Mouse (Mus musculus) liver, postnatal 0 days (tissue): Measurements from ENCODE around the gene Foxp4. TPM values are rescaled to one million over a fixed set of nuclear protein-coding genes. Genes with fewer than 3 reads are reported as not detected.

Experiments
- ATAC-seq: fragments of 200-750 bp; cut with Nextera tagmentation; 2 replicates; pipeline ENCODE4 v1.8.0; 2017; ENCODE audit warnings: mild to moderate bottlenecking, moderate library complexity
- DNase-seq: peaks from one replicate; pipeline ENCODE4 v3.0.0-alpha.2; 2016
- H3K27ac ChIP-seq: fragments of 300-500 bp; sonication (generic); 2 replicates; pipeline ENCODE4 v1.5.1; 2014; ENCODE audit warnings: antibody characterized with exemption, moderate library complexity, mild to moderate bottlenecking, low read depth
- H3K27me3 ChIP-seq: fragments of 300-500 bp; sonication (generic); 2 replicates; pipeline ENCODE4 v1.6.1; 2014; ENCODE audit warnings: low read length, control low read depth, mixed read lengths; ENCODE audit not compliant: insufficient read depth
- H3K36me3 ChIP-seq: fragments of 300-500 bp; sonication (generic); replicated peaks from 2 replicates; pipeline ENCODE4 v1.6.1; 2014; ENCODE audit warnings: mild to moderate bottlenecking, control low read depth, low read length, moderate library complexity, mixed read lengths; ENCODE audit not compliant: insufficient read depth
- H3K4me1 ChIP-seq: fragments of 300-500 bp; sonication (generic); 2 replicates; pipeline ENCODE4 v1.6.1; 2014; ENCODE audit warnings: antibody characterized with exemption, mild to moderate bottlenecking, control low read depth; ENCODE audit not compliant: insufficient read depth
- H3K4me2 ChIP-seq: fragments of 300-500 bp; sonication (generic); 2 replicates; pipeline ENCODE4 v1.6.1; 2014; ENCODE audit warnings: low read depth, mild to moderate bottlenecking, low read length, moderate library complexity, mixed read lengths
- H3K4me3 ChIP-seq: fragments of 300-500 bp; sonication (generic); 2 replicates; pipeline ENCODE4 v1.5.1; 2014; ENCODE audit warnings: low read depth, low read length
- H3K9ac ChIP-seq: fragments of 300-500 bp; sonication (generic); replicated peaks from 2 replicates; pipeline ENCODE4 v1.6.1; 2014; ENCODE audit warnings: mild to moderate bottlenecking, moderate library complexity
- H3K9me3 ChIP-seq: fragments of 300-500 bp; sonication (generic); 2 replicates; pipeline ENCODE4 v1.6.1; 2016; ENCODE audit warnings: mild to moderate bottlenecking, control low read depth, low read length, mixed read lengths
- CTCF ChIP-seq: sonication (generic); IDR thresholded peaks from 2 replicates; pipeline ENCODE4 v1.5.1; 2016; ENCODE audit warnings: antibody characterized with exemption, low read depth
- EP300 ChIP-seq: IDR thresholded peaks from 2 replicates; pipeline ENCODE4 v1.6.1; 2016; ENCODE audit warnings: antibody characterized with exemption, low read depth, mild to moderate bottlenecking
- WGBS: fragments of 180-500 bp; shearing (Covaris S2); extraction: QIAGEN DNeasy Blood & Tissue Kit; methylation state at CpG from one replicate; pipeline ENCODE4 v1.1.7; 2014; ENCODE audit not compliant: insufficient replicate concordance; 5-methylcytosine and 5-hydroxymethylcytosine counted together
- polyA plus RNA-seq: library from polyadenylated mRNA; unstranded; fragments of >200 nt; fragmentation: Nextera tagmentation; extraction: Ambion mirVana; gene quantifications from 2 replicates; pipeline ENCODE4 v1.2.1, GENCODE M21; 2015

Gene Foxp4
- polyA plus RNA-seq, 1 experiment from 2014 or later, result 6.2 TPM

GRCm38 (mm10) chr17:47903846-47904680 is 20.4 kb downstream of the Foxp4 start:
- Histone ChIP-seq H3K4me3 (no peak overlapping the region), H3K4me1 (peaks cover 14% of the 10 kb centered on the region), H3K9ac (no peak overlapping the region), H3K27me3 (no peaks in the 10 kb centered on the region), H3K27ac (no peak overlapping the region), H3K36me3 (0 out of 2 replicates have a peak, but pooled peaks cover 15% of the 10 kb centered on the region), H3K9me3 (no peaks in the 10 kb centered on the region), H3K4me2 (no peak overlapping the region)
- ATAC-seq (no peak), DNase-seq (no peak)
- WGBS, result 68% methylated on average over 34 of the region's 35 CpGs
- TF ChIP-seq EP300 (no peak), CTCF (no peak)

GRCm38 (mm10) chr17:47901782-47902181 is 22.7 kb downstream of the Foxp4 start:
- H3K4me3 ChIP-seq, result no peak overlapping the region
- no peak overlapping the region for H3K9ac ChIP-seq
- no peak for DNase-seq
- no peak overlapping the region for H3K27ac ChIP-seq
- no peak for ATAC-seq
- H3K36me3 ChIP-seq, result 0 out of 2 replicates have a peak, but pooled peaks cover 16% of the 10 kb centered on the region
- peaks cover 19% of the 10 kb centered on the region for H3K4me1 ChIP-seq
- no peaks in the 10 kb centered on the region for H3K9me3 ChIP-seq
- 69% methylated on average over 3 of the region's 3 CpGs for WGBS
- H3K4me2 ChIP-seq, result no peak overlapping the region
- H3K27me3 ChIP-seq, result no peaks in the 10 kb centered on the region
- TF ChIP-seq CTCF (peak; percentile 63), EP300 (no peak)

GRCm38 (mm10) chr17:47900716-47901115 is 23.7 kb downstream of the Foxp4 start:
- Histone ChIP-seq H3K4me2 (0 out of 2 replicates have a peak overlapping the region, but pooled peaks have one; percentile 27), H3K4me1 (peaks cover 19% of the 10 kb centered on the region), H3K9me3 (no peaks in the 10 kb centered on the region), H3K4me3 (no peak overlapping the region), H3K27ac (peak overlapping the region; percentile 60; the same call in 1 of the 2 replicates), H3K9ac (no peak overlapping the region), H3K36me3 (0 out of 2 replicates have a peak, but pooled peaks cover 16% of the 10 kb centered on the region), H3K27me3 (no peaks in the 10 kb centered on the region)
- DNase-seq (no peak), ATAC-seq (no peak)
- 28% methylated on average over 6 of the region's 6 CpGs for WGBS
- TF ChIP-seq CTCF, result no peak
- no peak for TF ChIP-seq EP300

- ATAC-seq (peak; percentile 88), DNase-seq (peak; percentile 44)
- Histone ChIP-seq H3K9me3 (no peaks in the 10 kb centered on the region), H3K27me3 (no peaks in the 10 kb centered on the region), H3K4me3 (no peak overlapping the region), H3K4me2 (no peak overlapping the region), H3K4me1 (peaks cover 19% of the 10 kb centered on the region), H3K27ac (peak overlapping the region; percentile 60), H3K9ac (no peak overlapping the region), H3K36me3 (peaks cover 22% of the 10 kb centered on the region; the same call in 1 of the 2 replicates)
- TF ChIP-seq EP300, result no peak
- TF ChIP-seq CTCF, result peak; percentile 27; the same call in 1 of the 2 replicates
- WGBS, result 54% methylated on average over 4 of the region's 4 CpGs
Measured at GRCm38 (mm10) chr17:47899156-47899555, 25.3 kb downstream of the Foxp4 start.

- DNase-seq (no peak), ATAC-seq (no peak)
- no peaks in the 10 kb centered on the region for H3K9me3 ChIP-seq
- H3K9ac ChIP-seq, result 0 out of 2 replicates have a peak overlapping the region, but pooled peaks have one; percentile 11
- no peak for TF ChIP-seq CTCF
- no peak for TF ChIP-seq EP300
- H3K27me3 ChIP-seq, result no peaks in the 10 kb centered on the region
- peaks cover 20% of the 10 kb centered on the region; the same call in 1 of the 2 replicates for H3K36me3 ChIP-seq
- no peak overlapping the region for H3K4me3 ChIP-seq
- H3K27ac ChIP-seq, result peak overlapping the region; percentile 60
- H3K4me1 ChIP-seq, result peaks cover 19% of the 10 kb centered on the region
- 36% methylated on average over 9 of the region's 9 CpGs for WGBS
- H3K4me2 ChIP-seq, result no peak overlapping the region
Measured at GRCm38 (mm10) chr17:47897956-47898752, 26.3 kb downstream of the Foxp4 start.

- no peaks in the 10 kb centered on the region for H3K9me3 ChIP-seq
- no peak overlapping the region; the same call in 1 of the 2 replicates for H3K9ac ChIP-seq
- peaks cover 37% of the 10 kb centered on the region for H3K4me1 ChIP-seq
- ATAC-seq, result peak; percentile 77
- peaks cover 7% of the 10 kb centered on the region; the same call in 1 of the 2 replicates for H3K36me3 ChIP-seq
- no peak overlapping the region for H3K4me3 ChIP-seq
- no peak overlapping the region for H3K4me2 ChIP-seq
- peak; percentile 42 for DNase-seq
- peak overlapping the region; percentile 82 for H3K27ac ChIP-seq
- H3K27me3 ChIP-seq, result no peaks in the 10 kb centered on the region
- 53% methylated on average over 7 of the region's 7 CpGs for WGBS
- TF ChIP-seq CTCF (no peak), EP300 (no peak)
Measured at GRCm38 (mm10) chr17:47889727-47890126, 34.7 kb downstream of the Foxp4 start.
